Mouse (Mus musculus) ovary, postnatal 10 days (tissue): ENCODE data around the gene Cyp2e1.

Source experiments
- DNase-seq: peaks from one replicate; pipeline ENCODE4 v3.0.0; 2022; ENCODE audit warnings: low spot score

The Cyp2e1 gene

GRCm38 (mm10) chr7:140810496-140810895 lies 47.0 kb downstream of the Cyp2e1 start:
- no peak for DNase-seq

- no peak for DNase-seq
Measured at GRCm38 (mm10) chr7:140811714-140812113, 48.2 kb downstream of the Cyp2e1 start.

- no peak for DNase-seq
Measured at GRCm38 (mm10) chr7:140812850-140813249, 49.3 kb downstream of the Cyp2e1 start.

GRCm38 (mm10) chr7:140820173-140820572 lies 56.6 kb downstream of the Cyp2e1 start:
- no peak for DNase-seq

- no peak for DNase-seq
Measured at GRCm38 (mm10) chr7:140821305-140821652, 57.7 kb downstream of the Cyp2e1 start.

GRCm38 (mm10) chr7:140821653-140822329 lies 58.3 kb downstream of the Cyp2e1 start, which contains the start of gene Zfp941:
Gene Zfp941, minus strand, starts transcription at chr7:140822178.
- no peak for DNase-seq

- DNase-seq, result no peak
Measured at GRCm38 (mm10) chr7:140822731-140823130, 59.2 kb downstream of the Cyp2e1 start.
